Mouse (Mus musculus) liver, adult 2 months (tissue): ENCODE results near the gene Snx1. TPM values are rescaled to one million over a fixed set of nuclear protein-coding genes. Genes with fewer than 3 reads are reported as not detected.

Experiments
- DNase-seq: peaks from one replicate; pipeline ENCODE4 v3.0.0-alpha.2; 2011; ENCODE audit warnings: low read depth, low spot score; ENCODE audit errors: extremely low read depth
- H3K27ac ChIP-seq: fragments of 200-500 bp; replicated peaks from 2 replicates; pipeline ENCODE4 v1.5.1; 2012; ENCODE audit warnings: low read depth, mild to moderate bottlenecking, control low read depth, inconsistent platforms, low read length; ENCODE audit not compliant: insufficient read depth
- H3K27me3 ChIP-seq: fragments of 200-500 bp; 2 replicates; pipeline ENCODE4 v1.6.1; 2012; ENCODE audit warnings: mild to moderate bottlenecking, moderate library complexity, low read length, inconsistent platforms; ENCODE audit not compliant: control insufficient read depth, insufficient read depth
- H3K36me3 ChIP-seq: fragments of 200-500 bp; 2 replicates; pipeline ENCODE4 v1.6.1; 2012; ENCODE audit warnings: low read length, inconsistent platforms; ENCODE audit not compliant: control insufficient read depth, insufficient read depth
- H3K4me1 ChIP-seq: fragments of 200-500 bp; 2 replicates; pipeline ENCODE4 v1.6.1; 2011; ENCODE audit warnings: low read length; ENCODE audit not compliant: control insufficient read depth, insufficient read depth
- H3K4me3 ChIP-seq: fragments of 200-500 bp; 2 replicates; pipeline ENCODE4 v1.5.1; 2011; ENCODE audit warnings: low read depth, mild to moderate bottlenecking, control low read depth, low read length, moderate library complexity; ENCODE audit not compliant: insufficient read depth
- H3K79me2 ChIP-seq: fragments of 200-500 bp; 2 replicates; pipeline ENCODE4 v1.6.1; 2012; ENCODE audit warnings: inconsistent platforms, mild to moderate bottlenecking, low read length, moderate library complexity; ENCODE audit not compliant: control insufficient read depth, insufficient read depth
- H3K9ac ChIP-seq: fragments of 200-500 bp; 2 replicates; pipeline ENCODE4 v1.6.1; 2012; ENCODE audit warnings: low read depth, mild to moderate bottlenecking, control low read depth, inconsistent platforms, low read length
- CTCF ChIP-seq: fragments of 200-500 bp; IDR thresholded peaks from 2 replicates; pipeline ENCODE4 v1.5.1; 2011; ENCODE audit warnings: low read depth, low read length, control low read depth
- POLR2A ChIP-seq: fragments of 200-500 bp; IDR thresholded peaks from 2 replicates; pipeline ENCODE4 v1.6.1; 2011; ENCODE audit warnings: low read length, control low read depth; ENCODE audit not compliant: insufficient read depth; ENCODE audit errors: extremely low read depth
- whole genome bisulfite sequencing: fragments of 180-500 bp; shearing (Covaris S2); methylation state at CpG from one replicate; pipeline ENCODE4 v1.1.7; 2018; 5-methylcytosine and 5-hydroxymethylcytosine counted together
- polyA plus RNA-seq: library from polyadenylated mRNA; depleted of rRNA; stranded (reverse); fragments of >200 nt; gene quantifications from 2 replicates; pipeline ENCODE4 v1.2.3, GENCODE M21; 2012
- total RNA-seq: library from RNA; depleted of rRNA; stranded (reverse); fragments of >200 nt; gene quantifications from 2 replicates; pipeline ENCODE4 v1.2.3, GENCODE M21; 2014

Gene Snx1
- total and polyA plus RNA-seq, 2 experiments: 11.9 to 22.1 TPM

DNA sequence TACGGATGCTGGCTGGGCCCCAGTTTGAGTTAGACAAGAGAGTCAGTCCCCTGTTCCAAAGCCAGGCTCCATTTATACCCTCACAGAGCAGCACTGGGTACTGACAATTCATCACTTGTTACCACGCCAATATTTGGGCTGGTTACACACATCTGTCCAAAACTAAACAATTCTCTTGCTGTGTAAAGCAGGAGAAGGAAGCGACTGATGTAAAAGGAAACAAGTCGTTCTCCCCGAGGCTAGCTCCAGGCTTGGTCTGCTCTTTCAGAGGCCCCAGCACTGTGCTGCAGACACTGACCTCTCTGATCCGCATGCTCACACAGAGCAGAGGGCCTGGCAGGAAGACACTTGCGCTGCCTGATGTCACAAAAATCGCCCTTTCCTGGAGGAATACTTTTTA is 24.8 kb downstream of the Snx1 start:
- Histone ChIP-seq H3K27ac (no peak overlapping the region), H3K27me3 (no peaks in the 10 kb centered on the region), H3K4me3 (no peak overlapping the region), H3K36me3 (peaks cover 47% of the 10 kb centered on the region), H3K79me2 (no peaks in the 10 kb centered on the region), H3K9ac (no peak overlapping the region), H3K4me1 (no peaks in the 10 kb centered on the region)
- no peak for TF ChIP-seq CTCF
- WGBS: 89% methylated on average over 8 of the region's 8 CpGs
- DNase-seq: no peak

DNA sequence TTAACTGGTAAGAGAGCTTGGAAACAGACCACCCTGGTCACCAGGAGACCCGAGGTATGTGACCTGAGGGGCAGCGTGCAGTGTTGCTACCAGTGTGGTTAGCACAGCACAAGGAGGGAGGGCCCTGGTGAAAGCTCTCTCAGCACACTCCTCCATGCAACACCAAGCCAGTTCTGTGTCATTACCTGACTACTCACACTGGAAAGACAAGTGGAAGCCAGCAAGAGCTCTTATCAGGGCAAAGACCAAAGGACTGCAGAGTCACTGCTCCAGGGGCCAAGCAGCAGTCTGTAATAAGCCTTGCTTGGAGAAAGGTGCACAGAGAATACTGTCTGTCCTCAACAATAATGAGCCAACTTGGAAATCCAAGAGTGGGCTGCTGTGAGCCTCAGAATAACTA is 33.7 kb downstream of the Snx1 start:
- no peak overlapping the region for H3K9ac ChIP-seq
- H3K36me3 ChIP-seq: peaks cover 32% of the 10 kb centered on the region
- H3K27ac ChIP-seq: no peak overlapping the region
- no peak overlapping the region for H3K4me3 ChIP-seq
- no peak for TF ChIP-seq POLR2A
- no peak for TF ChIP-seq CTCF
- WGBS: 89% methylated on average over 2 of the region's 2 CpGs
- DNase-seq: no peak
- H3K79me2 ChIP-seq: no peaks in the 10 kb centered on the region
- H3K4me1 ChIP-seq: no peaks in the 10 kb centered on the region
- H3K27me3 ChIP-seq: no peaks in the 10 kb centered on the region

- H3K4me1 ChIP-seq: no peaks in the 10 kb centered on the region
- H3K4me3 ChIP-seq: no peak overlapping the region
- no peak overlapping the region for H3K27ac ChIP-seq
- peaks cover 25% of the 10 kb centered on the region; the same call in 1 of the 2 replicates for H3K36me3 ChIP-seq
- no peaks in the 10 kb centered on the region for H3K27me3 ChIP-seq
- TF ChIP-seq POLR2A (no peak), CTCF (no peak)
- H3K79me2 ChIP-seq: no peaks in the 10 kb centered on the region
- no peak for DNase-seq
- 64% methylated on average over 6 of the region's 6 CpGs for WGBS
- H3K9ac ChIP-seq: no peak overlapping the region
Observed at GRCm38 (mm10) chr9:66091327-66092231, 34.8 kb downstream of the Snx1 start.

DNA sequence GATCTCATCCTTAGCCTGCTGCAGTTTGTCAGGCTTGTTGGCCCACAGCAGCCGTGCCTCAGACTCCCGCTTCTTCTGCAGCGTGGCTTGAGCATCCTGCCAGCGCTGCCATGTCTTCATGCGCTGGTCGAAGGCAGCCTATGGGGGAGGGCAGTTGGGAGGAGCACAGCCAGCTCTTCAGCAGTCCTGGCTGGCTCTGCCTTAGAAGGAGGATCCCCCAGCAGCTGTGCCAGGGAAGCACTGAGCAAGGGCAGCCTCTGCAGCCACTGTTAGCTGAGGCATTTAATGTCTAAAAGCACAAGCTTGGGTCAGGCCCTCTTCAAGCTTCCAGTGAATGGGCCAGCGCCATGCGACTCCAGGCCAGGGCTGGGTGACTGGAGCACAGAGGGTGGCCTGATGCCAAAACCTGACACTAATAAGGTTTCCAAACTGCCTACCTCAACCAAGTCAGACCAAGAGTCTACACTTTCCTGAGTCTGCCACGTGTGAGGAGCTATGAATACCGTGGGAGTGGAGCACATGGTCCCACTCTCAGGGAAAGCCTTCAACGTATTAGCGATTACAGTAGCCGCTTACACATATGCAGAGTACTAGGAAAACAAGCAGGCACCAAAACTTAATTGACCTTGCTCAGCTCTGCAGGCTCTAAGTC is 35.7 kb downstream of the Snx1 start:
- H3K27ac ChIP-seq: no peak overlapping the region
- no peak overlapping the region for H3K4me3 ChIP-seq

DNA sequence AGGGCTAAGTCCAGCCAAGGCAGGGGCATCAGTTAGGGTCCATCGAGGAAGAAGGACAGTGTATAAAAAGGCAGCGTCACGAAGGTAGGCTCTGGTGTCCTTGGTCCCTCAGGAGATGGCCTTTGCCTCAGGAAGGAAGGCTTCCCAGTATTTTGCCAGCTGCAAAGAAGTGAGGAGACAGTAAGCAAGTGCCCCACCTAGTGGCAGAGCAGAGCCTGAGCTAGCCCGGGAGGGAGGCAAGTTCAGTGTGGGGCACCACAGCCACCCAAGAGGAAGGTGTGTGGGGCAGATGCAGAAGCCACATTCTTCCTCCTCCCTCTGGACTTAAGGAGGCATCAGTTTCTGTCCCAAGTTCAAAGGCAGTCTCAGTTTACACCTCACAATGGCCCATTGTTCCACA is 38.0 kb downstream of the Snx1 start:
- Histone ChIP-seq H3K36me3 (peaks cover 5% of the 10 kb centered on the region; the same call in 1 of the 2 replicates), H3K9ac (no peak overlapping the region), H3K4me3 (no peak overlapping the region), H3K27me3 (no peaks in the 10 kb centered on the region), H3K27ac (no peak overlapping the region), H3K79me2 (no peaks in the 10 kb centered on the region), H3K4me1 (no peaks in the 10 kb centered on the region)
- 32% methylated on average over 4 of the region's 4 CpGs for WGBS
- TF ChIP-seq POLR2A: no peak
- peak; percentile 92 for TF ChIP-seq CTCF
- peak; percentile 69 for DNase-seq

More for the DNA sequence above, 35.7 kb downstream of the Snx1 start:
- DNase-seq: no peak
- Histone ChIP-seq H3K4me1 (no peaks in the 10 kb centered on the region), H3K36me3 (peaks cover 21% of the 10 kb centered on the region; the same call in 1 of the 2 replicates), H3K27me3 (no peaks in the 10 kb centered on the region), H3K9ac (no peak overlapping the region), H3K79me2 (no peaks in the 10 kb centered on the region)
- TF ChIP-seq CTCF: no peak
- no peak for TF ChIP-seq POLR2A
- WGBS: 84% methylated on average over 13 of the region's 13 CpGs

DNA sequence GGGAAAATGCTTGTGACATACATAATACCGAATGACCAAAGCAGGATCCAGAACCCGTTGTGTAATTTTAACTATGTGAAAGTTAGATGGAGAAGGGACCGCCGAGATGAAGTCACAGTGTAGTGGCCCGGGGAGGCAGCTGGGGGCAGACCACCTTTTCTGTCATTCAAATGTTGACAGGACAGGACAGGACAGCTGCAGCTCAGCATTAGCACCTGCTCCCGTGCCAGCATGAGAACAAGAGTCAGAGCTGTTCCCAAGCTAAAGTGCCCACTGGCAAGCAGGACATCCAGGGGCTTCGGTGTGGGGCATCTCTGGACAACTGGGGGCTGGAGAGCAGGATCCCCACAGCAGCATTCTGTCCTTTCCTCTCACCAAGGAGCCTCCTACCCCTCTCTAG is 39.3 kb downstream of the Snx1 start:
- no peak for DNase-seq
- no peaks in the 10 kb centered on the region for H3K36me3 ChIP-seq

More for the DNA sequence above, 39.3 kb downstream of the Snx1 start:
- 98% methylated on average over 7 of the region's 7 CpGs for WGBS
- TF ChIP-seq POLR2A: no peak
- no peak for TF ChIP-seq CTCF
- Histone ChIP-seq H3K79me2 (no peaks in the 10 kb centered on the region), H3K27ac (no peak overlapping the region), H3K27me3 (no peaks in the 10 kb centered on the region), H3K4me3 (no peak overlapping the region), H3K9ac (no peak overlapping the region), H3K4me1 (no peaks in the 10 kb centered on the region)
